Mouse (Mus musculus) Muller cell, postnatal 12 days (primary cell): ENCODE data around the gene Slc16a4.

Experiments
- DNase-seq: peaks from one replicate; pipeline ENCODE4 v3.0.0-alpha.2; 2015; ENCODE audit errors: inconsistent ontology term

The Slc16a4 gene

DNA sequence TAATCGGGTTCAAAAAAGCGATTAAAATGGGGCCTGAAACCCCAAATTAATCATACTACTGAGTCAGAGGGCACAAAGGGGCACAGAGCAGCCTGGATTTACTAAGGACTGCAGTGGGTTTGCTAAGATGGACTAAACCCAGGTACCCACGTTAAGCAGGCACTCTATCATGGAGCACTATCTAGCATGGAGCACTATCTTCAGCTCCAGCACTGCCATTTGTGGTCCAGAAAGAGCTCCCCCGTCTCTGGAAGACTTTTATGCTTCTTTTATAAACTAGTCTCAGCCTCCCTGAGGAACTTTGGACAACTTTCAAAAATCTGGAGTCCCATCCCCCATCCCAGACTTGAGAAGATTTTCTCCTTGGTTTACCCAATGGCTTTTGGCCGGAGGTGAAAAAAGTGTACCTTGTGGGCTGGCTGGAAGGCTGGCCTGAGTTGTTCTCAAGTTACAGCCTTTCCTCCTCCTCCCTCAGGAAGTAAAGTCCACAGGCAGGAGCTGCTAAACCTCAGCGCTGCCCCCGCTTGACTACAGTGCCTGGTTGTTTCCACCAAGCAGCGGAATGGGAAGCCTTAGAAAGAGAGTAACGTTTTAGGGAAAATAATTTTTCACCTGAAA, at the start of gene Slc16a4:
TSS of gene Slc16a4 (plus strand) at position 467 of the 618 bp plus-strand sequence.
- DNase-seq: peak; percentile 22

DNA sequence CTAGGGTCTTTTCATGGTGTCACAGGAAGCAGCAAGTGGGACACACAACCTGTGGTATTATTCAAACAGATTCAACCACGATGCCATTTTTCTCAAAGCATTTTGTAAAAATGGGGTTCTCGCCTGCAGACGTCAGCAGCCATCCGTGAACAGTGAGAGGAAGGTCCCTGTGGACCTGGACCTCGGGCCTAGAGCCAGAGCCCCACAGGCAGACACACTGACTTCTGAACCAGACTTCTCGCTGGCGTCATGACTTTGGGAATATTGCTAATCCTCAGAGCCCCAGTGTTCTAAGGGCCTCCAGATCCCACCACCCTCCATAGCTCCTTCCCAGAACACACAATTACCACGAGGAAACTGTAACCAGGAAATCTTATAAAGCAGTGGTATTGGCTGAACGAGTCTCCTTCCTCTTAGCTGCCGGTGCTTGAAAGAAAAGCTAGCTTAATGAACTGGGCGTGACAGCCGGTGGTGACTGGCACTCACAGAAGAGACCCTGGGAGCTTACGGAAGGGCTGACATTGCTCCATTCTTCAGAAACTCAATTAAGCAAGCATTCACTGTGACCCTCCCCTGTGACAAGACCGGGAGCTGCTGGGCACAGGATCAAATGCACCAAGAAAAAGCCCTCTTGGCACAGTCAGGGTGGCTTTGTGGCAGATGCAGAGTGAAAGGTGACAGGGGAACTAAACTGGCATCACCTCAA, 49.5 kb upstream of the Slc16a4 start:
- peak; percentile 29 for DNase-seq

DNA sequence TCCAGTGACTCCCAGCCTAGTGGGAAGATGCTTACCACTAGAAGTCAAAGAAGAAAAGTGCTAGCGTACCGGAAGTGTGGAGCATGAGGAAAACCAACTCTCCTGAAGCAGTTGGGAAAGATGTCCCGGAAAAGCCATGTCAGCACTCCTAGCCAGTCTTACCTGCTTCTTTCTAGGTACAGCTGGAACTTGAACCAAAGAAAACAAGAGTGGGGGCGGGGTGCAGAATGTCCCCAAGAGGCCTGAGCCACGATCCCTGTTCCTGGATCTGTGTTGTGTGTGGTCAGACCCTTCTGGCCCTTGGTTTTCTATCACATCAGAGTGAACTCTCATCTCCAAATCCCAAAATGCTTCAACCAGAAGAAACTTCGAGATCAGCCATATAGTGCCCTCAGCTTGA, 44.2 kb upstream of the Slc16a4 start:
- DNase-seq: no peak

DNA sequence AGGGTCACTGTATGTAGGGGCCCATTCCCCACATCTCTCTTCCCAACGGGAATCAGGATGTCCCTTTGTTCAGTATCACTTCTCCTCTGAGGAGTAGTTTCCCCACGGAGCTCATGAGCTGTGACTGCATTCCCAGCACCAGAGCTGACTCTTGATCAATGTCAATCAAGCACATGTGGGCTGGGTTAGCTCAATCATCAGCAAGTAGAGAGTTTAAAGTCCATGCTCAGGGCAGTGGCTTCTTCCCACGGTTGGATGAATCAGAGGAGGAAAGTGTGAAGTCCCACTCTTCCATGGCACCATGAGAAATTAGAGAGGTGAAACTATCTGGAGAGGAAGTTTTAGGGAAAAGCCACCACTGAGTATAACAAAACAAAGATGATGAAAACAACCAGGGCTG, 42.0 kb upstream of the Slc16a4 start:
- no peak for DNase-seq

DNA sequence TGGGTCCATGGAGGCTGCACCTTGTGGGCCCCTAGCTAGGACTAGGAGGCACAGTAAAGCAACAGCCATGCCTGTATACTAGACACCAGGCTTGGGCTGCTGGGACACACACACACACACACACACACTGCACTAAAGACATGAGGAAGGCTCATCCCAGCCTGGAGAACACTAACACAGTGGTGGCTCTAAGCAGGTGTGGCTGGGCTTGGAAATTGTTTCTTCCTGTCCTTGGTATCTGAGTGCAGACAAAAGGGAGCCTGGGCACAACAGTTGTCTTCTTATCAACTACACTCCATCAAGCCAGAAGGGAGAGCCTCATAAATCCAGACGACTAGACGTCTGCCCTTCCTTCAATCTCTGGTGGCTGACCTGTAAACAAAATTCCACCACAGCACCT, 40.7 kb upstream of the Slc16a4 start:
- DNase-seq: no peak

- DNase-seq: no peak
These were observed 39.0 kb upstream of the Slc16a4 start for GRCm38 (mm10) chr3:107252035-107252434.

DNA sequence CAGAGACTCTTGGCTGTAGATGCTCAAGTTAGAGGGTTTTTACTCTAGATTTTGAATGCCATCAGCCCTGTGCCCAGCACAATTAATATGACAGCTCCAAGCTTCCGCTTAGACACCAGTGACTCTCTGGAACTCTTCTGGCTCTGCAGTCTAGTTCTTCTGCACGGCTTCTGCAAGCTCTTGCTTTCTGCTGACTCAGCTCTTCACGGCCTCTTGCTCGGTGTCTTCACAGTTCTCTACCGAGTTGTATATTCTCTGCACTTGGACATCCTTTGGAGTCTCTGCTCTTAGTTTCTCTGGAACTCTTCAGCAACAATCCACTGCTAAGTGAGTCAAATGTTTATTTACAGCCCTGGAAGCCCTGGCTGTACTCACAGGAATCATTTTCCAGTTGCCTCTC, 37.1 kb upstream of the Slc16a4 start:
- DNase-seq: no peak

GRCm38 (mm10) chr3:107255992-107256391, 35.0 kb upstream of the Slc16a4 start:
- DNase-seq: no peak

DNA sequence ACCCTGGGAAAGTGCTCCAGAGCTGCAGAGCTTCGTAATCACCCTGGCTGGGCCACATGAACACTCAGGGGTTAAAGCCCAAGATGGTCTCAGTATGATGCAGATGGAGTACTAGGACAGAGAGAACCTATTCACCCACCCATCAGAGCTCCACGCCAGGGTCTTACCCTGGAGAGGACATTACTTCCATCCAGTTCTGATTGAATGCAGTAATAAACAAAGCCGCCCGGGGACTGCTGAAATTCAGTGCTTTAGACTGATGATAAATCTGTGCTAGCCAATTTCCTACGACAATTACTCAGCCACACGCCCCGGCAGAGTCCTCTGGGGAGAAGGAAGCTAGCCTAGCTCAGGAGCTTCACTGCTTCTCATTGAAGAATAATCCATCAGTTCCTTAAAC, 34.3 kb upstream of the Slc16a4 start:
- DNase-seq: no peak

GRCm38 (mm10) chr3:107257924-107258323, 33.1 kb upstream of the Slc16a4 start:
- DNase-seq: no peak

DNA sequence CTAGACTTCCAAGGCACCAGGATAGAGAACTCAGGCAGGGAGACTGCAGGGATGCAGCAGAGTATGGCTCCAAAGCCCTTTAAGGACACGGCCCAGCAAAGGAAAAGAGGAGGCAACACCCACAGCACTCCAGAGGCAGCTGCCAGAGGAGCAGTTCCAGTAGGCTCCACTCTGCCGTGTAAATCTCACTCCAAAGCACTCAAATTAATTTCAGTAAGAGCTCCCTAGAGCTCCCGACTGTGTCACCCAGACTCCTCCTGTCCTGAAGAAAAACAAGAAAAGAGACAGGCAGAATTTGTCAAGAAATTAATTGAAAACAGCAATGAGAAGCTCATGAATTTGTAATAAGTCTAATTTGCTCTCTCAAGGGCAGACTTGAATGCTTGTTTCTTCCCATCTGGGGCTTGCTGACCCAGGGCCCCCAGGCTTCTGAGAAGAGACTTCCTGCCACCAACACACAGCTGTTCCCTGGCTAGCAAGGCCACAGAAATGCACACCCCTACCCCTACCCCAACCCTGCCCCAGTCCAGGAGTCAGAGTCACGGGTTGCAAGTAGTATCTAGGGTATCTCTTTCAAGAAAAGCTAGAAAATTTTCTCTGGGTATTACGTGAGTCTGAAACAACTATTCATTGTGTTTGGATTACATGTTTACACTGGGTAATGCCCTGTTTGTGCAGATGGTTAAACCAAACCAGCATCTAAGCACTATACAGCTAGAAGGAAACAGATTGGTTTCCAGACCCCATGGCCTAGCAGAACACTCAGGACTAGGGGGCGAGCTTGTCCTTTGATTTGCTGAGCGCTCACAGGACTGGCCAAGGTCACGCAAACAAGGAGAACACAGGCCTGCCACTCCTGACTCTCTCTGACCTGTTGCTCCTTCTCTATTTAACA, 29.8 kb upstream of the Slc16a4 start:
- no peak for DNase-seq

DNA sequence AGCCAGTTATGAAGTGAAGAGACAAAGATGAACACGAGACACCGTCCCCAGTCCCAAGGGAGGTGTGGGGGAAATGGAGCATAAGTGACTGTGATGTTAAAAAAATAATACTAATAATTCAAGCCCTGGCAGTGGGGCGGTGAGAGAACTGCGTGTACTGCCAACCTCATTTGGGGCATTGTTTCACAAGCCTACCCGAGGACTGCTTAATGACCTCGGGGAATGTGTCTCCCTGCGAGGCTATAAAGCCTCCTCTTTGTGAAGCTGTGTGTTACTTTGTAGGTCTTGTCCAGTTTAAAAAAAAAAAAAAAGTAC, 29.2 kb upstream of the Slc16a4 start:
- peak; percentile 54 for DNase-seq

GRCm38 (mm10) chr3:107266814-107267345, 24.1 kb upstream of the Slc16a4 start:
- no peak for DNase-seq

- DNase-seq: no peak
These were observed 18.6 kb upstream of the Slc16a4 start for GRCm38 (mm10) chr3:107272433-107272832.

DNA sequence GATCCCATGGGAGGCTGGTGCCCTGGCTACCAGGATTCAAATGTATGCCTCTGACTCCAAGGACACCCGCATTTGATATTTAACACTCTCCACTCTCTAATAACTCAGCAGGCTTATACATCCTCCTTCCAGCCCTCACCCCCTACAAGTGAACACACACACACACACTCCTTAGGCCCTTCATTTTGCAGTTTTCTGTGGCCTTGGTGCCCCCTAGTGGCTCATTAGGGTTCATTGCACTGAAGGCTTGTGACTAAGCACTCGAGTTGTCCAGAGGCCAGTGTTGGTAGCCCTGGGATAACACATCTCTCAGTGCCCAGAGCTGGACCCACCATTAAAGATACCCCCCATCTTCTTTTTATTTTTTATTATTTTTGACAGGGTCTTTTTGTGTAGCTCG, 17.2 kb upstream of the Slc16a4 start:
- peak; percentile 61 for DNase-seq

DNA sequence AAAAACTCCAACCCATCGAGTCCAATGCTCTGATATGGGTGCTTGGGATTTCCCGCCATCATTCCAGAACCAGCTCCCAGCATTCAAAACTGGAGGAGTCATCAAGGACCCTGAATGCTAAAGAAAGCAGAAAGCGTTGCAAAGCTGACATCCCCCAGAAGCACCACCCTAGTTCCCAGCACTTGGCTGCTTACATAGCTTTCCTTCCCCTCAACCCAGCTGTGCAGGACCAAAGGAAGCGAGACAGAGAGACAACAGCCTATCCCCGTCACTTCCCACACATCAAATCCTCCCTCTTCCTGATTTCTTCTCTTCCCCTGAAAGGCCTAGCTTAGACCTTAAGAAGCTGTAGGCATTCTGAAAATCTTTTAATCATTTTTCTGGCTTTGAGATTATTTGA, 15.7 kb upstream of the Slc16a4 start:
- no peak for DNase-seq

DNA sequence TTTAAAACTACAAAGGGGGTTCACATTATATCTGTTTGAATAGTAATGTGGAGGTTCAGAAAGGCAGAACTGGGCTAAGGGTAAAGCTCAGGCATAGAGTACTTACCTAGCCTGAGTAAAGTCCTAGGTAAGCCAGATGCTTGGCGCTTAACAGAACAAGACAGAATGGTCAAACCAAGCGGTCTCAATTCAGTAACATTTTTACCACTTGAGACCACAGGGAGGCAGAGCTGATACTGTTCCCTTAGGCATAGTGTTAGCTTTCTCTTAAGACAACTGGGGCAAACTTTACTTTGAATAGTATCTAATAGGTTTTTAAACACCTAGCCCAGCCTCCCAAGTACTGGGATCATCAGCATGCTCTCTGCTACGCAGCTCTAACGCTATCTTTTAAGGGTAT, 15.0 kb upstream of the Slc16a4 start:
- no peak for DNase-seq

- DNase-seq: no peak
These were observed 14.4 kb upstream of the Slc16a4 start for GRCm38 (mm10) chr3:107276626-107277025.

DNA sequence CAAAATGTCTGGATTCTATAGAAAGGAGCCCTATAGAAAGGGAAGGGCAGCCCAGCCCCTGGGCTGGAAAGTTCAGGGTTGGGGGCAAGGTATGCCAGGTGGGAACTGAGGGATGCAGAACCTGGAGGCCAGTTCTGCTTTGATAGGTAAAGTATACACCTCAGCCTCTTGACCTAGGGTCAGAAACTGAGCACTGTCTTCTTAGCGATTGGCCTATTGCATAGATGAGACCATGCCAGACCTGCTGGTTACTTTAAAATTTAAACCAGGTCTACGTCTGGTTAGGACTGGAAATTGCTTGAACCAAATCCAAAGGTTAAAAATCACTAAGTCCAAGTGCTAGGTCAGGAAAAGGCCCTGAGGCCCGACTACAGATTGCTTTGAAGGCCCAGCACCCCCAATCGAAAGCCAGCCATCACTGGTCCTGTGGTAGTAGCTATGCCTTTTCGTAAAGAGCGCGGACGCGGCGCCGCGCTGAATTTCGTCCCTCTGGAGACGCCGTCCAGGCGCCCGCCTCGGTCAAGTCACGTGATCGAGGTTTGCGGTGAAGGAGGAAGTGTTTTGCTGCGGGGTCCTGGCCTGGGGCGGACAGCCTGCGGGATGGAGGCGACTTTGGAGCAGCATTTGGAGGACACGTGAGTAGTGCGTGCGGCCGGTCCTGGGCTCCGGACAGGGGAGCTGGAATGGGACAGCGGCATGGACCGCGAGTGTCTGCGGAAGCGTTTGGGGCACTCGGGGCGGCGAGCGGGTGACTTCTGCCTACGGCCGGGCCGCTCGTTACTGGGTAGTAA, 12.4 kb upstream of the Slc16a4 start, which contains the start of gene Lamtor5:
TSS of gene Lamtor5 (plus strand) at position 380 of the 791 bp plus-strand sequence.
- DNase-seq: peak; percentile 87

- no peak for DNase-seq
These were observed 4.9 kb upstream of the Slc16a4 start for GRCm38 (mm10) chr3:107286123-107286522.

DNA sequence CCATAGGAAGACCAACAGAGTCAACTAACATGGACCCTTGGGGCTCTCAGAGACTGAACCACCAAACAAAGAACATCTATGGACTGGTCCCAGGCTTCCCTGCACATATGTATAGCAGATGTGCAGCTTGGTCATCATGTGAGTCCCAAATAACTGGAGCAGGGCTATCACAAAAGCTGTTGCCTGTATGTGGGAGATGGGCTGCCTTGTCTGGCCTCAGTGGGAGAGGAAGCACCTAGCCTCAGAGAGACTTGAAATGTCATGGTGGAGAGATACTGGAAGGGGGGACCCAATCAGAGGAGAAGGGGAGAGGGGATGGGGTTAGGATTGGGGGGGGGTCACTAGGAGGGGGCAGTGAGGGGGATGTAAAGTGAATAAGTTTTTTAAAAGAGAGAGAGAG, 3.7 kb upstream of the Slc16a4 start:
- no peak for DNase-seq
